Comparison of ENCODE assay signal across 7 mouse cellular contexts in the genomic region with DNA sequence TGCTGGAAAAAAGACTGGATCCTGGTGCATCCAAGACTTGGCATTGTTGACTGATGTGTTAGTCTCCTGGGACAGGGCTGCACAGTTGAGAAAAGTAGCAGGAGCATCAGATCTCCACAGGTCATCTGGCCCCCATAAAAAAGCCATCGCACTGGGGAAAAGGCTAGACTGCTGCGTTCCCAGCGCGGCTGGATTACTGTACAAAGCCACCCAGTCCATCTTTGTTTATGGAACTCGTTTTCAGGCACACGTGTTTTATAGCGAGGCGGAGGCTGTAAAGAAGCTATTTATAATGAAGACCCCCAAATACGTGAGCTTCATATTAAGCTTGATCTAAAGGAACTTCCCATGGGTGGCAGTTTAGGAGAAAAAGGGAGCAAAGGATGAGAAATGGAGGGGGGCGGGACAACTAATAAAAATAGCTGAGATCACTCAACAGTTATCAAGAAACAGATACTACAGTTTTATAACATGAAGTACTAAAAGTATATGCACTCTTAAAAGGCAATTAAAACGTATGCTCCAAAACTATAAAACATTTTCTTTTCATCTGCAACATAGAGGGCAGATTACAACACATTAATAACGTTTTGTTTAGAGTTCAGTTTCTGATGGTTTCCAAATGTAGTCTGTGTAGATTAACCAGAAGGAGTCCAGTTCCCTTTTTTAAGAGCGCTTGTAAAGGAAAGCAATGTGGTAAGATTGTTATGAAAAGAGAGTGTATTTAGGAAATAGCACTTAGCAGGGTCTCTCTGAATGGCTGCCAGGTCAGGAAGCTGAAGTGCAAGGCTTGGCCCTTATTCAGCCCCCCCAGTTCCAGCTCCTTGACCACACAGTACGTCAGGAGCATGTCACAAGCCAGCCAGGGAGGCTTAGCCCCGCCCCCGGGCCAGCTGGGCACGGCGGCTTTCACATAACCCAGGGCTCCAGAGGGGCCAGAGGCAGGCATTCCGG.
DNase-seq lines count a peak whose midpoint lies in the region; ATAC-seq and TF ChIP-seq lines count a peak whose summit lies in the region.

No protein-coding gene starts in this region.

- H3K4me2 ChIP-seq in heart, embryonic 12.5 days: peak overlapping the region; percentile 35

- peak; percentile 64; the same call in 1 of the 2 replicates for ATAC-seq in heart, embryonic 12.5 days (ENCODE audit: insufficient number of reproducible peaks, low FRiP score)

- 55% methylated on average over 19 of the region's 19 CpGs for WGBS in thymus, adult 2 months
- WGBS in heart, embryonic 12.5 days: 54% methylated on average over 19 of the region's 19 CpGs

- H3K27ac ChIP-seq in thymus, adult 2 months (ENCODE audit: control insufficient read depth, insufficient read depth, low read length): no peak overlapping the region
- H3K27ac ChIP-seq in brown adipose tissue, adult 24 weeks (replicated peaks; ENCODE audit: low read depth, low read length): peak overlapping the region; percentile 46
- H3K27ac ChIP-seq in heart, embryonic 12.5 days (ENCODE audit: poor library complexity, severe bottlenecking): no peak overlapping the region

- no peak overlapping the region for H3K4me3 ChIP-seq in thymus, adult 2 months (ENCODE audit: control insufficient read depth, insufficient read depth, low read length)
- H3K4me3 ChIP-seq in brown adipose tissue, adult 24 weeks (ENCODE audit: insufficient read depth, low read depth, low read length): no peak overlapping the region
- no peak overlapping the region for H3K4me3 ChIP-seq in heart, embryonic 12.5 days

- DNase-seq in thymus, adult 2 months: peak; percentile 4
- no peak for DNase-seq in thymus, postnatal 0 days (ENCODE audit: low spot score)
- DNase-seq in kidney, postnatal 10 days: peak; percentile 93
- peak; percentile 92 for DNase-seq in lung, postnatal 25 days (ENCODE audit: low spot score)
- peak; percentile 59 to 68 for DNase-seq in spleen, postnatal 36 days (ENCODE audit: low spot score in 2 of 2)

- TF ChIP-seq CTCF in thymus, adult 2 months (IDR thresholded peaks at IDR 0.05; ENCODE audit: borderline replicate concordance, control insufficient read depth, extremely low read depth, insufficient read depth, low read length, poor library complexity): no peak

- H3K36me3 ChIP-seq in thymus, adult 2 months (ENCODE audit: control insufficient read depth, insufficient read depth, low read length): no peaks in the 10 kb centered on the region
- no peaks in the 10 kb centered on the region for H3K36me3 ChIP-seq in heart, embryonic 12.5 days

- H3K27me3 ChIP-seq in thymus, adult 2 months (ENCODE audit: control insufficient read depth, insufficient read depth, low read length): no peaks in the 10 kb centered on the region
- peaks cover 22% of the 10 kb centered on the region; the same call in 1 of the 2 replicates for H3K27me3 ChIP-seq in heart, embryonic 12.5 days (replicated peaks)

- no peaks in the 10 kb centered on the region for H3K9me3 ChIP-seq in heart, embryonic 12.5 days (replicated peaks)

- no peak for TF ChIP-seq POLR2A in thymus, adult 2 months (IDR thresholded peaks at IDR 0.05; ENCODE audit: control insufficient read depth, extremely low read depth, insufficient read depth, low read length, poor library complexity)

- H3K9ac ChIP-seq in heart, embryonic 12.5 days: no peak overlapping the region

- H3K4me1 ChIP-seq in thymus, adult 2 months (replicated peaks; ENCODE audit: control insufficient read depth, insufficient read depth, low read length): no peaks in the 10 kb centered on the region
- H3K4me1 ChIP-seq in brown adipose tissue, adult 24 weeks (ENCODE audit: control insufficient read depth, insufficient read depth, insufficient read length, low read length): peaks cover 13% of the 10 kb centered on the region
- peaks cover 12% of the 10 kb centered on the region for H3K4me1 ChIP-seq in heart, embryonic 12.5 days (replicated peaks)
